Mouse (Mus musculus): ENCODE results near the gene Ugt1a2.
"Not testable (repeated sequence)": the region's sequence is repeated elsewhere in the genome, so short reads cannot be mapped to it uniquely, and the experiment has no call there.

The Ugt1a2 gene

DNA sequence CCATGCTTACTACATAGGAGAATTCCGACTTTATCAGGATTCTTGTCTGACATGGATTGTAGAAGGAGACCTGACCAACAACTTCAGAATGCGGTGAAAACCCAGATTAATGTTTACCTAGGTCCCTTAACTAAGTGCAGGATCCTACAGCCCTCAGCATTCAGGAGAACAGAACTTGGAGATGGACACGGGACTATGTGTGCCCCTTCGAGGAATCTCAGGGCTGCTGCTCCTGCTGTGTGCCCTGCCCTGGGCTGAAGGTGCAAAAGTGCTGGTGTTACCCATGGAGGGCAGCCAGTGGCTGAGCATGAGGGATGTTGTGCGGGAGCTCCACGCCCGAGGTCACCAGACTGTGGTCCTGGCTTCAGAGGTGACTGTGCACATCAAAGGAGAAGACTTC, at the start of gene Ugt1a2:
Gene Ugt1a2 (plus strand): TSS at position 146 of the 400 bp plus-strand sequence.
- no peak for DNase-seq (ENCODE audit: low spot score)

DNA sequence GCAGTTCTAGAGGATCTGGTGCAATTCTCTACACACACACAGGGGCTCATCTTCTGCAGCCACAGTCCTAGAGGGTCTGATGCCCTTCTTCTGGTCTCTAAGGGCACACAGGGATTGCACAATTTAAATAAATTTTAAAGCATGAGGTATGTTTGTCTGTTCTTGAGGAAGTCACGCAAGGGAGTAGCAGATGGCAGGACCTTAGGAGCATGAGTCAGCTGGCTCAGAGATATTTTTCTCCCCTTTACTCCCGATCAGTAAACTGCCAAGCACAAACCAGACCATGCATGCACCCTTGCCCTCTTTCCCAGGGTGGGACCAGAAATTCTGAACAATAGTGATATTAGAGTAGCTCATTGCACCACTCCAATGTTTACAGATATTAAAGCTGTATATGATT, 42.0 kb upstream of the Ugt1a2 start:
- no peak for DNase-seq (ENCODE audit: low spot score)

DNA sequence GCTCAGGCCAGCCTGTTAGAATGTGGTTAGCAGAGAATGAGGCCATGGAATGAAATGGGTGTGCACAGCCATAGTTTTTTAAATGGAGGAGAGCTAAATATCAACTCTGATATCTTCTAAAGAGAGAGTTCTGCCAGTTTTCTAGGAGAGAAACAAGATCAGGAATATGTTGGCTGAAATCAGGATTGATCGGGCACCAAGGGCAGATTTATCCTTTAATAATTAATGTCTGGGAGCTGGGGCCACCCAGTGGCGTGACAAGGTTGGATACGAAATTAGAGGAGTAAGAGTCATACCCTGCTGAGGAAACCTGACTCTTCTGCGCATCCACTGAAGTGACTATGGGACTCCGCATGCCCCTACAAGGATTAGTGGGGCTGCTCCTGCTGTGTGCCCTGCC, 34.7 kb upstream of the Ugt1a2 start, which contains the start of gene Ugt1a5:
Gene Ugt1a5 (plus strand): TSS at position 302 of the 400 bp plus-strand sequence.
- DNase-seq (ENCODE audit: low spot score), result no peak

DNA sequence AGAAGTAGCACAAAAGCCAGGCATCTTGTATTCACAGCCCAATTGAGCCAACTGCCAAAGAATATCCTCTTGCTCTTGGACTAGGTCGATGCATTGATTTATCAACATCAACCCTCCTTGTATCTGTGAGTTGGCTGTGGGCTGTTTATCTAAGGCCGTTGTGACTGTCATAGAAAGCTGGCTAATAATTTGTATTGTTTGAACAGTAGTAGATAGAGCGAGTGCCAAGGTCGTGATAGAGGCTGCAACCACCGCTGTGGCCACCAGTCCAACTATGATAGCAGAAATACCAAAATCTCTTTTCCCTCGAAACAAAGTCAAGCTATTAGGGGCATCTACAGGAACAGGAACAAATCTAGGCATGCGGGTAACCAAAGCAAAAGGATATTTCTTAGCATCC, 28.2 kb upstream of the Ugt1a2 start:
- DNase-seq (ENCODE audit: low spot score), result not testable (repeated sequence)

DNA sequence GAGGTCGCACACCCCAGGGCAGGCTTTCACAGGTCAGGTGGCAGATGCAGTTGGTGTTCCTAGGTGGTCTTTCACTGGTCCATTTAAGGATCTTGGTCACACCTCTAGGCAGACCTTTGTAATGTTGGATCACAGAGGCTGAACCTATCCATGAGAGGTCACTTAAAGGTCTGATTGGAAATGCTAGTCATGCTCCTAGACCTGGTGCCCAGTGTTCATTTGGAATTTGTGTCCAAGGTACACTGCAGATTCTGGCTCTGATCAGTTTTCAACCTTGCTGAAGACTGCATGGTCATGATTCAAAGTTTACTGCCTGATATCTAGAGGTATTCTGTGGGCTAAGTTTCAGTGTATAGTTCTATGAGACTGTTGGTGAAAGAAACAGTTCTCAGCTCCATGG, 20.7 kb upstream of the Ugt1a2 start:
- DNase-seq (ENCODE audit: low spot score), result no peak

DNA sequence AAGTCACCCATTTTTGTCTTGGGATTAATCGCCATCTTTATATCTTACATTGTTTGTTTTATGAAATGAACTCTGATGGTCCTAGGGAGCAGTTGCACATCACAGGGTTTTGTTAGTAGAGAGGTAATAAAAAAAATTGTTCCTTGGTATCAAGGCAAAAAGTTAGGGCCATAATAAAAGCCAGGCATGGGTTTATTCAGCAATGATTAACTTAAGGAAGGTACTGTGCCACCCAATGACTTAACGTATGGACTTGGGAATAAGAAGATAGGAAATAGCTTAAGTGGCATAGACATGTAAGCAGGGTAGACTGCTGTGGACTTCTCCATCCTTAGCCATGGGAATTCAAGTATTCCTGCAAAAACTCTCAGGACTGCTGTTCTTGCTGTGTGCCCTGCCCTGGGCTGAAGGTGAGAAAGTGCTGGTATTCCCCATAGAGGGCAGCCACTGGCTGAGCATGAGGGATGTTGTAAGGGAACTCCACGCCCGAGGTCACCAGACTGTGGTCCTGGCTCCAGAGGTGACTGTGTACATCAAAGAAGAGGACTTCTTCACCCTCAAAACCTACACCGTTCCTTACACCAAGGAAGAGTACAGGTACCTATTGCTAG, 14.0 kb upstream of the Ugt1a2 start:
- DNase-seq (ENCODE audit: low spot score), result no peak

DNA sequence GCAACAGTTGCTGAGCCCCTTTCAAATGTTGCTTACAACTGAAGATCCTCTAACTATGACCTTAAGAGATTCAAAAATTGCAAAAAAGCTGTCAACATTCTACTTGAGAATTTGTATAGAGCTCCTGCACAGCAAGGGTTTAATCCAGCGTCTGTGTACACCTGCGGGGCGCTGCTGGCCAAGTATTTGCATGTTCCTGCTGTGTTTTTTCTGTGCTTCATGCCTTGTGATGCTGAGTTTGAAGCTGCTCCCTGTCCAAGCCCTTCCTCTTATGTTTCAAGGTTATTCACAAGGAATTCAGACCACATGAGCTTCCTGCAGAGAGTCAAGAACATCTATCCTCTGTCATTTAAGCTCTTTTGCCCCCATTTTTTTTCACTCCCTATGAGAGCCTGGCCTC, 8.3 kb upstream of the Ugt1a2 start:
- DNase-seq (ENCODE audit: low spot score), result no peak

DNA sequence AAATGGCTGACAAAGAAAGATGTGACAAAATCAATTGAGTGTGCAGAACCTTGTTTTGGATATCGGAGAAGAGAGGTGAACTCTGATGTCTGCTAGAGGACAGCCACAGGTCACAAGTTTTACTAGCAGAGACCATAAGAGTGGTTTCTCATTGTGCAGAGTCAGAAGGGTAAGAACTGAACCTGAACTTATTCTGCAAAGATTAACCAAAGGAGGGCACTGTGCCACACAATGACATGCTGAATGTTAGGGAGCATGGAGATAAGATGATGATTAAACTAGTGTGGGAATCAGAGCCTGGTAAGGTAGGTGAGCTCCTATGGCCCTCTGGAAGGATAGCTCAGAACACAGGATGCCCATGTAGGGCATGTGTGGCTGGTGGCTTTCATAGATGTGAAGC, 4.7 kb upstream of the Ugt1a2 start:
- DNase-seq (ENCODE audit: low spot score), result no peak

DNA sequence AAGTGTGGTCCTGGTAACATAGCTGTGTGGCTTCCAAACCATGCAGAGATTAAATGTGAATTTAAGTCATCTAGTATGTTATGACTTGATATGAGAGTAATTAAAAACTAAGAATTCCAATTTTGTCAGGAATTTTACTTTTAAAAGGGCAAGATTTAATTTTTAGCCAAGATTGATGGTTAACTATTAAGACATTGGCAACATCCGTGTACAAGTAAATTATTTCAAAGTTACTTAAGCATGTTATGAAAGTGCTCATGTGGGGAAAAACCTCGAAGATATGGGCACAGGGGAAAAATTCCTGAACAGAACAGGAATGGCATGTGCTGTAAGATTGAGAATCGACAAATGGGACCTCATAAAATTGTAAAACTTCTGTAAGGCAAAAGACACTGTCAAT, 3.0 kb upstream of the Ugt1a2 start:
- DNase-seq (ENCODE audit: low spot score), result no peak

DNA sequence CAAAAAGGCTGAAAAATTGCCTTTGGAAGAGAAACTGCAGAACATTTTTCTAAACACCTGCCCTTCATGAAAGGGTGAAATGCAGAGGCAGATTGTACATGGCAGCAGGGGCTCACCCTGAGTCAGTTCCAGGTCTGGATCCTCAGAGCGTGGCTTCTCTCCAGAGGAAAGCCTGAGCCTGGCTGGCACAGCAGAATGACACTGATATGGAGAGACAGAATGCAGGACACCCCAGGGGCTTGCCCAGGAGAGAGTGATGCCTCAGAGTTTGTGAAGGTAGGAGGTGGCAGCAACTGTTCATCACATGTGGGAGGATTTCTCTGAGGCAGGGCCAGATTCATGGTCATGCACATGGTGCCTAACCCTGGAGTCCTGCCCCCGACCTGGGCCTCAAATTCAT, 405 bp upstream of the Ugt1a2 start:
- no peak for DNase-seq (ENCODE audit: low spot score)

DNA sequence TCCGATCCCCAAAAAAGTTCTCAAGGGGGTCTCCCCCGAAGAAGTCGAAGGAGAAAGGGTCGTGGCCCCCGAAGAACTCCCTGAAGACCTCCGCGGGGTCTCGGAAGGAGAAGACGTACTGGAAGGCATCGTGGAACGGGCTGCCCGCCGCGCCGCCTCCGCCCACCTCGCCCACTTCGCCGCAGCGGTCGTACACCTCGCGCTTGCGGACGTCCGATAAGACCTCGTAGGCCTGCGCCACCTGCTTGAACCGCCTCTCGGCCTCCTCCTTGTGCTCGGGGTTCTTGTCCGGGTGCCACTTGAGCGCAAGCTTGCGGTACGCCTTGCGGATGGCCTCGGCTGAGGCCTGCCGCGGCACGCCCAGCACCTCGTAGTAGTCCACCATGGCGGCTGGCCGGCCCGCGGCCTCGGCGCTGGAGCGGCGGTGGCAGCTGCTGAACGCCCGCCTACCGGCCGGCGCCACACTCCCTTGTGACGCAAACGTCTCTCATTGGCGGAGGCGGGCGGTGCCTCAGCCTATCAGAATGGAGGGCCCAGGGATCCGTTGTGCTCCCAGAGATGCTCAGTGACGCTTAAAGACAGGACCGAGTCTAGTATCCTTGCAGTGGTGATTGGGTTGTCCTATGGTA, 5.0 kb downstream of the Ugt1a2 start, which contains the start of gene Dnajb3:
Gene Dnajb3 (minus strand): TSS at position 489 of the 629 bp plus-strand sequence.
- no peak for DNase-seq (ENCODE audit: low spot score)

DNA sequence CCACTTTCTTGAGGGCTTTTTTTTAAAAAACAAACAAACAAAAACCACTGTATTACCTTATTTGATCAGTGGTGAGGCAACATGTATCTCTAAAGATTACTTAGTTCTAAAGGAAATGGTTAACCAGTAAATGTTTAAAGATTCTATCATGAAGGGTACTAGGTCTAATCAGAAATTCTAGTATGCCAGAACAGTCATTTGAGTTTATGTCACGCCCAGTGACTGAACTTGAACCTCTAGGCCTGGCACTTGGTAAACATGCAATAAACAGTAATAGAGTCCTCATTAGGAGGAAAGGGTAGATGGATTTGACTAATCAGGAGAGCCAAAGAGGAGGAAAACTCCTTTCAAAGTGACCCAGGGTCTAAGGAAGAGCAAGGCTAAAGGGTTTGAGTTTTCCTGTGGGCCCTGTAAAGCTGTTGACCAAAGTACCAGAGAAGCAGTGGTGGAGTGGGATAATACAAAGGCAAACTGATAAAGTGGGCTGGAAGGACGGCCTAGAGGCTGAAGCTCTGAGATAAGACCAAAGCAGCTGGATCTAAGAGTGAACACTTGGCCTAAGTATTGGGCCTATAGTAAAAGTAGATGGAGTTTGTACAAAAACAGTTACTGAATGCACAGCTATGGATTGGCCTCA, 6.6 kb downstream of the Ugt1a2 start:
- no peak for DNase-seq (ENCODE audit: low spot score)

DNA sequence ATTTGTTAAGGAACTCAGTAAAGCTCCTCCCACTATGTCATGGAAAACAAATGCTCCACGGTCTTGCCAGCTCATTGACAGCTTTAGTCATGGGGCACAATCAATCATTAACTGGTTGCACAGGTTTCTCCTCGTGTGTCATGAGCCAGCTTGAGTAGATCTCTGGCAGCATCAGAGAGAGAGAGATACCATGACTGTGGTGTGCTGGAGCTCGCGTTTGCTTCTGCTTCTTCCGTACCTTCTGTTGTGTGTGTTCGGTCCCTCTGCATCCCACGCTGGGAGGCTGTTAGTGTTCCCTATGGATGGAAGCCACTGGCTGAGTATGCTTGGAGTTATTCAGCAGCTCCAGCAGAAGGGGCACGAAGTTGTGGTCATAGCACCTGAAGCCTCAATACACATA, 11.4 kb downstream of the Ugt1a2 start, which contains the start of gene Ugt1a1:
Gene Ugt1a1 (plus strand): TSS at position 148 of the 400 bp plus-strand sequence.
- DNase-seq (ENCODE audit: low spot score), result no peak

DNA sequence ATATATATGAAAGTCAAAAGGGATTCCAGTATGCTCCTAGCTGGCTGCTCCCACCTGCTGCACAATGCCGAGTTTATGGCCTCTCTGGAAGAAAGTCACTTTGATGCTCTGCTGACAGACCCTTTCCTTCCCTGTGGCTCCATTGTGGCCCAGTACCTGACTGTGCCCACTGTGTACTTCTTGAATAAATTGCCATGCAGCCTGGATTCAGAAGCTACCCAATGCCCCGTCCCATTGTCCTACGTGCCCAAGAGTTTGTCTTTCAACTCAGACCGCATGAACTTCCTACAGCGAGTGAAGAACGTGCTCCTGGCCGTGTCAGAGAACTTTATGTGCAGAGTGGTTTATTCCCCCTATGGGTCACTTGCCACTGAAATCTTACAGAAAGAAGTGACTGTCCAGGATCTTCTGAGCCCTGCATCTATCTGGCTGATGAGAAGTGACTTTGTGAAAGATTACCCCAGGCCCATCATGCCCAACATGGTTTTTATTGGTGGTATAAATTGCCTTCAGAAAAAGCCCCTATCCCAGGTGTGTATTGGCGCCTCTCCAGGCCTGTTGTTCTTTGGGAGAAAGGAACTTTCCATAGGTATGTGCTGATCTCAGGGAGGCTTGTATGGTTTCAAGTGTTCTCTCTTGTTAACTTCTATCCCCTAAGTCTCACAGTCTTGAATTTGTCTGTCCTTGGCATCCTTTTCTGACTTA, 12.1 kb downstream of the Ugt1a2 start:
- no peak for DNase-seq (ENCODE audit: low spot score)

DNA sequence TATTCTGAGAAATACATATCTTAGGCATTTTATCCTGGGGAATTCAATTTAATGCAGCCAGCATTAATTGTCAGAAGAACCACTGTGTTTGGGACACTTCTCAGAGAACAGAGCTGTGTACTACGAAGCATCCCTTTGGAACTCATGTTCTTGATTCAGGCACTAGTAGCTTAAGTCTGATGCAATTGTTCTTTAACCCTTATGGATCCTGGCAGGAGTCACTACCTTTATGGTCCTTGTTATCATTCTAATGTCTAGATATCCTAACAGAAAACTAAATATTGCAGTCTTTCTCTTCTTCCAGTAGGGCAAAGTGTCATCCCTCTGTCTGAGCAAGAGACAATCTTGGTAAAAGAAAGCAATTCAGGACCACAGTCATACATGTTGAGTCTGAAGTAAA, 12.7 kb downstream of the Ugt1a2 start:
- no peak for DNase-seq (ENCODE audit: low spot score)

DNA sequence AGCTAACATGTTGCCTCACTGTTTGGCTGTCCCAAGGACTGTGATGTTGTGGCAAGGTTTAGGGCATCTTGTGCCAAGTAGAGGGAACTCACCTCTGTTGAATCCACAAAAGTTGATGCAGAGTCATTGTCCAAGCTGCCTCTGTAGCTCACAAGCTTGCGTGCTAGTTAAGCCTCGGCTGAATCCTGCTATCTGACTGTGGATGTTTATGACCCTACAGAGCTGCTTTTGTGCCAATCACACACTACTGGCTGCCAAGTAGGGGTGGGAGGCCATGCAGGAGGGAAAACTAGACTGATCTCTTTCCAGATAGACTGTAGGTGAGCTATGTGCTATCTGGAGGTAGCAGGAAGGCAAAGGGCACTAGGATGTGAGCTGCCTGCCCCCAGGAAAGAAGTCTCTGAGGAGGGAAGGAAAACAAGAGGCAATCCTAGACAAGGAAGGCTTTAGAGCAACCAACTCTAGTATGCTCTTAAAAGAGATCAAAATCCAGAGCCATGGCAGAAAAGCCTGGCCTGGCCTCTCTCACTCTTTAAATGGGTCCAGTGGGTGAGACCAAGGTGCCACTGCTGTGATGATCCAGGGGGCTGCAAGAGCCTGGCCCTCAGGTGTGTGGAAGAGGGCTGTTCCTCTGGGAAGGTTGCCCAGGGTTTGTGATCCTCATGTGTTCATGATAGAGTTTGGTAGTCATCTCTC, 13.5 kb downstream of the Ugt1a2 start:
- no peak for DNase-seq (ENCODE audit: low spot score)

DNA sequence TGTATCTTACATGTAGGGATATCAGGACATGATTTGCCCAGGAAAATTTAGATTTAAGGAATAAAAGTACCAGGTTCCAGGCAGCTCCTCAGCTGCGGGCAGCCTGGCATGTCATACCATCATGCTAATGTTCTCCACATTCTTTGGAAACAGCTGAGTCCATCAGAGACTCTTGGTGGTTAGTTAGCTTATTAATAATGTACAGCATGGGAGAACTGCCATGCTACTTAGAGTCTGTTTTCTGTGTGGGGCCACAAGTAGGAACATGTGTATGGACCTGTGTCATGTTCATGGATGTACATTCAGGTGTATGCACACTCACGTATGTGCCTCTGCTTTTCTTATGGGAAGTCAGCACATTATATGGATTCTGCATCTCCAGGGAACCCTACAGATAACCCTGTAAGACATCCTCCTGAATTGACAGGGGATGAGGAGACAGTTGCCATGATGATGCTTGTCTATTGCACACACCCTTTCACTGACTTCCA, 14.1 kb downstream of the Ugt1a2 start:
- DNase-seq (ENCODE audit: low spot score), result no peak

DNA sequence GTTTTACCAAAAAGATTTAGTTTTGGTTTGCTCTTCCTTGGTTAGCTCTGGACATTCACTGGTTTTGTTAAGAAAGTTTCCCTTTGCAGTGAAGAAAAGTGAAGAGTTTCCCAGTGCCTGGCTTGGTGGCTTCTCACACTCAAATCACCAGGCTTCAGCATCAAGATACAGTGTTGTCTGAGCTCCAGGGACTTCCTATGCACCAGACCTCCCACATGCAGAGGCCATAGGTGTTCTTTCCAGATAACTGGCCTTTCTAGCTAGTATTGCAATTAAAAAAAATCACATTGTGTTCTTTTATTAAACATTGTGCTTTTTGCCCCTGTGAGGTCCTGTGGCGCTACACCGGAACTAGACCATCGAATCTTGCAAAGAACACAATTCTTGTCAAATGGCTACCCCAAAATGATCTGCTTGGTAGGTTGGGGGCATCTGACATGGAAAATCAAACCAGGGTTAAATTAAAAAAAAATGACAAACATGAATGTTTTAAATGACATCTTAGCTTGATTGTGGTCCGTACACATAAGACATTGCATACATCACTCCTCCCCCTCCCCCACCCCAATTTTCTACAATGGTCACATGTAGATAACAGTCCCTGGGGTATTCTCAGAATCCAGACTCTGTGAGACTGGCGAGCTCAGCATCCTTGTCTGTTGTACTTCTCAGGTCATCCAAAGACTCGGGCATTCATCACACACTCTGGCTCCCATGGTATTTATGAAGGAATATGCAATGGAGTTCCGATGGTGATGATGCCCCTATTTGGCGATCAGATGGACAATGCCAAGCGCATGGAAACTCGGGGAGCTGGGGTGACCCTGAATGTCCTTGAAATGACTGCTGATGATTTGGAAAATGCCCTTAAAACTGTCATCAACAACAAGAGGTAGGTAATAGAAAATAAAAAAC, 15.3 kb downstream of the Ugt1a2 start:
- DNase-seq (ENCODE audit: low spot score), result no peak

DNA sequence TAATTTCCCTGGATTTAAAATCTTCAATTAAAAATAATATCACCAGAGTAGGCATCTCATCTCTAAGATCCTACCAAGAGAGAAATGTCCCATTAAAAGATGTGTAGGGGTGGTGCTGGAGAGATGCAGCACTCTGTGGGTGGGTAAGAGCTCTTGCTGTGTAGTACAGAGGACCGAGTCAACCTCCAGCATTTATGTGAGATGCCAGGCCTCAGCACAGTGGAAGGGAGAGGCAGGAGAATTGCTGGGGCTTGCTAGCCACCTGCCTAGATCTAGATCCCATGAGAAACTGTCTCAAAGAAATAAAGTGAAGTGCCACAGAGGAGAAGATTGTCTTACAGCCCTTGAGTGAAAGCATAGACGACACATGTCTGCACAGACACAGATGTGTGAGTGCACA, 16.1 kb downstream of the Ugt1a2 start:
- DNase-seq (ENCODE audit: low spot score), result no peak

DNA sequence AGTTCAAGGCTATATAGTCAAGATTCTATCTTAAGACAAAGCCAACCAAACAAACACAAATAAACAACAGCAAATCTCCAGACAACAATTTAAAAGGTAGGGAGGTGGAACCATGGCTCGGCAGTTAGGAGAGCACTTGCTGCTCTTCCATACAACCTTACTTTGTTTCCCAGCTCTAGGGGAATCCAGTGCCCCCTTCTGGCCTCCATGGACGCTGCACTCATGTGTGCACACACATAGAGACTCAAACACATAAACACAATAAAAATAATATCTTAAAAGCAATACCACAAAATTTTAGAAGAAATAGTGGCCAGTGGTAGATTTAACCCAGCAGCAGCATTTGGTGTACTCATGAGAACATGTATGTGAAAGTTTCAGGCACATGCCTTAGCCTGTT, 16.7 kb downstream of the Ugt1a2 start:
- DNase-seq (ENCODE audit: low spot score), result no peak

DNA sequence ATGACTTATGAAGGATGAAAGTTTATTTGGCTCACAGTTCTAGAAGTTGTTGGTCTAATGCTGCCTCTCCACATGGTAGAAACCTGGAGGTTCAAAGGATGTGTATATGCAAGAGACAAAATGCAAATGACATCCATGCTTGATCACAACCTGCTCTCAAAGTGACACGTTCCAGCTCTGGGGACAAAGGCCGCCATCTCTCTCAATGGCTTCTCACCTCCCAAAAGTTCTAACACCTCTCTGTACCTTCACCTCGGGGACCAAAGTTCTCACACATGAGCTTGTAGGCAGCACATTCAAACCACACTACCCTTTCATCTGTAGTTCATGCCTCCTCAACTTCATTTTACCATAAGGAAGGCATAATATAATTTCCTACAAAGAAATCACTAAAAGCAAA, 17.2 kb downstream of the Ugt1a2 start:
- no peak for DNase-seq (ENCODE audit: low spot score)
